Mouse (Mus musculus) MEL (cell line): ENCODE measurements around the gene Tchhl1.

Experiments
- CTCF ChIP-seq, 3 experiments: IDR thresholded peaks in 2 of 3; conservative IDR thresholded peaks in 1 of 3; 2 replicates each; pipeline ENCODE4 v1.5.1; 2011 to 2012; ENCODE audit warnings: low read length in 3 of 3, low read depth in 2 of 3, mild to moderate bottlenecking in 2 of 3, improper control_type of control experiment in 1 of 3, inconsistent platforms in 1 of 3, mixed read lengths in 1 of 3, moderate library complexity in 1 of 3; ENCODE audit not compliant: control insufficient read depth in 1 of 3, insufficient read depth in 1 of 3, poor library complexity in 1 of 3, severe bottlenecking in 1 of 3
- E2F4 ChIP-seq: IDR thresholded peaks from 2 replicates; pipeline ENCODE4 v1.6.1; 2011; ENCODE audit warnings: low read depth, low read length, improper control_type of control experiment, borderline replicate concordance
- EP300 ChIP-seq, 2 experiments: IDR thresholded peaks; 2 replicates each; pipeline ENCODE4 v1.6.1; 2011; ENCODE audit warnings: improper control_type of control experiment in 2 of 2, low read length in 2 of 2, low read depth in 1 of 2, mild to moderate bottlenecking in 1 of 2
- KAT2A ChIP-seq: conservative IDR thresholded peaks from 2 replicates; pipeline ENCODE4 v1.6.1; 2012; ENCODE audit warnings: low read depth, low read length, improper control_type of control experiment, inconsistent platforms
- MAX ChIP-seq: IDR thresholded peaks from 2 replicates; pipeline ENCODE4 v1.6.1; 2011; ENCODE audit warnings: low read length, improper control_type of control experiment
- POLR2A ChIP-seq, 2 experiments: IDR thresholded peaks; 2 replicates each; pipeline ENCODE4 v1.6.1; 2011 to 2012; ENCODE audit warnings: low read length in 2 of 2, mild to moderate bottlenecking in 2 of 2, control low read depth in 1 of 2, improper control_type of control experiment in 1 of 2, low read depth in 1 of 2, moderate library complexity in 1 of 2; ENCODE audit not compliant: control insufficient read depth in 1 of 2, insufficient read depth in 1 of 2, poor library complexity in 1 of 2
- SIN3A ChIP-seq: IDR thresholded peaks from 2 replicates; pipeline ENCODE4 v1.6.1; 2012; ENCODE audit warnings: low read length, improper control_type of control experiment, inconsistent platforms
- SMC3 ChIP-seq: IDR thresholded peaks from 2 replicates; pipeline ENCODE4 v1.6.1; 2011; ENCODE audit warnings: low read depth, low read length, improper control_type of control experiment

DNA sequence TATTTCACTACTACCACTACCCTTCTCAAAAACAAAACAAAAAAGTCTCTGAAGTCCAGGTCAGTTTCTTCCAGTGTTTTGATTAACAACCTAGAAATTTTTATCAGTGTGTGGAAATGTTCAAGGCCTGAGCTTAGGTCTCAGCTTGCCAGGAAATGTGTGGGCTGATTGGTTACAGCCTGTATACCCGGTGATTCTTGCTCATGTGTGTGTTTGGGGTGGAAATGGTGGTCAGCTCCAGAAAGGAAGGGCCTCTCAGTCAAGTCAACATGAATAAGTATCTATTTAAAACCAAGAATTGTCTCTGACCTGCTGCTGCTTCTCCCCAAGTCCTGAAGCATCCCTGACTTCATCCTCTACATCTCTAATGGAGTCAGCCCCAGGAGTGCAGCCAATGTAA, 40.7 kb downstream of the Tchhl1 start:
- no peak for TF ChIP-seq POLR2A (IDR thresholded peaks at IDR 0.05; ENCODE audit: control insufficient read depth in 1 of 2, insufficient read depth in 1 of 2, low read depth in 1 of 2, low read length in 2 of 2, poor library complexity in 1 of 2)
- TF ChIP-seq SMC3: no peak
- no peak for TF ChIP-seq KAT2A
- no peak for TF ChIP-seq MAX
- no peak for TF ChIP-seq E2F4
- TF ChIP-seq EP300 (IDR thresholded peaks at IDR 0.05; ENCODE audit: low read depth in 1 of 2, low read length in 2 of 2): no peak
- no peak for TF ChIP-seq SIN3A
- no peak for TF ChIP-seq CTCF (IDR thresholded peaks at IDR 0.05 in 2 of 3, conservative IDR thresholded peaks at IDR 0.05 in 1 of 3; ENCODE audit: control insufficient read depth in 1 of 3, insufficient read depth in 1 of 3, low read depth in 2 of 3, low read length in 3 of 3, poor library complexity in 1 of 3, severe bottlenecking in 1 of 3)
